Mouse (Mus musculus) megakaryocyte, embryonic 14.5 days (primary cell): ENCODE data around the gene Ccdc134.

Experiments used
- FLI1 ChIP-seq: IDR thresholded peaks from 2 replicates; pipeline ENCODE4 v1.6.1; 2012; ENCODE audit warnings: low read length, inconsistent platforms, mixed read lengths
- GATA1 ChIP-seq: IDR thresholded peaks from 3 replicates; pipeline ENCODE4 v1.6.1; 2012; ENCODE audit warnings: mixed read lengths, low read length, inconsistent platforms, borderline replicate concordance

DNA sequence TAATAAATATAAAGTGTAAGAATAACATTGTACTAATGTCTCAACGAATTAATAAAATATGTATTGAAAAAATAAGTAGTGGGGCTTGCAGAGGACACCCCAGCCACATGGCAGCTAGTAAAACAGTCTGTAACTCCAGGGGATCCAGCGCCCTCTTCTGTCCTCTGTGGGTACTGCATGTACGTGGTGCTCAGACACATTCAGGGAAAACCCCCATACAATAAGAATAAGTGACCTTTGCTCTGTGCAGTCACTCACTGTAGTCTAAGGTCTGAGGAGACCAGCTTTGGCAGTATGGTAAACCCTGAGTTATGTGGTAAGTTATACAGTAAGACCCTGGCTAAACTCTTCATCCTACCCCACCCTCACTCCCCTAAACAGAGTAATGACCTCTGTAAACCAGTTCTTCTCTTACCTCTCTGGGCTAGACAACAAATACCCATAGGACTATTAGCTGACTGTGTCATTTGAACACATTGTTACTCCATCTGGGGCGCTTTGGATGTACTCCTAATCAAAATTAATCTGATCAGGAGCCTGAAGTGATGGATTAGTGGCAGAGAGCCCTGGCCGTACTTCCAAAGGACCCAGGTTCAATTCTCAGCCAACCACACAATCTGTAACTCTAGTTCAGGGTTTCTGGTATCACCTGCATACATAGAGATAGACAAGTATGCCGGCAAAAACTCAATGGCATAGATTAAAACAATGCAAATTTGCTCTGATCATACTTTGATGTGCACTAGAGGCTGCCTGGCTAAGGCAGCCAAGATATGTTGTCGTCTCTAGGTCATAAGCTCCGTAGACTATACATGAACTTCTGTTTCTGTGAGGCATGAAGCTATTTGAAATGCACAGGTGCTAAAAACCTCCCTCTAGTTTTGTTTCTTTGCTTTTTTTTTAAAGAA lies 37.9 kb downstream of the Ccdc134 start:
- TF ChIP-seq GATA1 (no peak), FLI1 (no peak)
